Mouse (Mus musculus) erythroid progenitor cell, adult 5-6 weeks (primary cell): ENCODE data around the gene Oaz1. TPM values are rescaled to one million over a fixed set of nuclear protein-coding genes. Genes with fewer than 3 reads are reported as not detected.
"Not testable (repeated sequence)": the region's sequence is repeated elsewhere in the genome, so short reads cannot be mapped to it uniquely, and the experiment has no call there.

Experiments
- ATAC-seq: replicated peaks from 2 replicates; pipeline ENCODE4 v1.8.0; 2016; ENCODE audit warnings: moderate number of reproducible peaks, mild to moderate bottlenecking, moderate TSS enrichment, inconsistent platforms; ENCODE audit not compliant: poor library complexity, low FRiP score, severe bottlenecking
- total RNA-seq, 2 experiments: library from RNA; stranded (forward) in 1 of 2; stranded (reverse) in 1 of 2; fragments of 150-400 nt in 1 of 2; fragments of 186-747, 209-891 nt in 1 of 2; gene quantifications; 2 replicates each; pipeline versions ENCODE4 v1.2.3 to v1.2.4; 2015 to 2017; ENCODE audit warnings: low replicate concordance in 2 of 2

The Oaz1 gene
- total RNA-seq, 2 experiments from 2014 or later, result 158 to 1,470 TPM

GRCm38 (mm10) chr10:80799070-80799566 lies 27.3 kb upstream of the Oaz1 start:
- peak; percentile 9 for ATAC-seq

- no peak for ATAC-seq
These were observed 24.1 kb upstream of the Oaz1 start for GRCm38 (mm10) chr10:80802204-80802912.

- no peak for ATAC-seq
These were observed 23.5 kb upstream of the Oaz1 start for GRCm38 (mm10) chr10:80802996-80803395.

GRCm38 (mm10) chr10:80804340-80804739 lies 22.1 kb upstream of the Oaz1 start:
- ATAC-seq, result no peak

GRCm38 (mm10) chr10:80804916-80805315 lies 21.5 kb upstream of the Oaz1 start, which contains the start of gene Amh:
Amh (plus strand) TSS chr10:80805243.
- no peak for ATAC-seq

GRCm38 (mm10) chr10:80805322-80805721 lies 21.1 kb upstream of the Oaz1 start:
- ATAC-seq, result no peak

GRCm38 (mm10) chr10:80805925-80806324 lies 20.5 kb upstream of the Oaz1 start:
- ATAC-seq, result peak; percentile 76

- ATAC-seq, result no peak
These were observed 20.0 kb upstream of the Oaz1 start for GRCm38 (mm10) chr10:80806341-80807056.

GRCm38 (mm10) chr10:80807057-80807627 lies 19.3 kb upstream of the Oaz1 start:
- ATAC-seq, result no peak

GRCm38 (mm10) chr10:80808099-80808984 lies 18.1 kb upstream of the Oaz1 start:
- ATAC-seq, result no peak

- ATAC-seq, result no peak
These were observed 17.3 kb upstream of the Oaz1 start for GRCm38 (mm10) chr10:80808985-80809632.

- no peak for ATAC-seq
These were observed 16.4 kb upstream of the Oaz1 start for GRCm38 (mm10) chr10:80810084-80810483.

GRCm38 (mm10) chr10:80812391-80813041 lies 13.9 kb upstream of the Oaz1 start:
- no peak for ATAC-seq

GRCm38 (mm10) chr10:80813366-80813765 lies 13.1 kb upstream of the Oaz1 start, which contains the start of gene Jsrp1:
Jsrp1 (minus strand) TSS chr10:80813498.
- no peak for ATAC-seq

- no peak for ATAC-seq
These were observed 11.7 kb upstream of the Oaz1 start for GRCm38 (mm10) chr10:80814800-80815199.

GRCm38 (mm10) chr10:80816303-80816702 lies 10.2 kb upstream of the Oaz1 start:
- ATAC-seq, result not testable (repeated sequence)

GRCm38 (mm10) chr10:80817164-80817563 lies 9.3 kb upstream of the Oaz1 start:
- no peak for ATAC-seq

GRCm38 (mm10) chr10:80817955-80818354 lies 8.5 kb upstream of the Oaz1 start:
- ATAC-seq, result not testable (repeated sequence)
